Mouse (Mus musculus) liver, embryonic 14.5 days (tissue): ENCODE measurements around the gene Cma1. TPM values are rescaled to one million over a fixed set of nuclear protein-coding genes. Genes with fewer than 3 reads are reported as not detected.

Experiments used
- ATAC-seq: fragments of 200-750 bp; cut with Nextera tagmentation; 2 replicates; pipeline ENCODE4 v1.8.0; 2017; ENCODE audit warnings: moderate number of reproducible peaks, mild to moderate bottlenecking, moderate library complexity; ENCODE audit not compliant: insufficient read depth
- DNase-seq, 3 experiments: peaks; one replicate each; pipeline ENCODE4 v3.0.0-alpha.2; 2012 to 2013; ENCODE audit warnings: low read depth in 3 of 3, low spot score in 3 of 3
- H3K27ac ChIP-seq: fragments of 300-500 bp; sonication (generic); 2 replicates; pipeline ENCODE4 v1.5.1; 2014; ENCODE audit warnings: moderate library complexity, mild to moderate bottlenecking, control low read depth, inconsistent platforms
- H3K27me3 ChIP-seq: fragments of 300-500 bp; sonication (generic); 2 replicates; pipeline ENCODE4 v1.6.1; 2014; ENCODE audit warnings: mild to moderate bottlenecking, low read length, moderate library complexity; ENCODE audit not compliant: control insufficient read depth, insufficient read depth
- H3K36me3 ChIP-seq: fragments of 300-500 bp; sonication (generic); replicated peaks from 2 replicates; pipeline ENCODE4 v1.6.1; 2014; ENCODE audit warnings: low read depth; ENCODE audit not compliant: control insufficient read depth, insufficient read depth
- H3K4me1 ChIP-seq, 2 experiments: fragments of 200-500 bp in 1 of 2; fragments of 300-500 bp in 1 of 2; sonication (generic) in 1 of 2; replicated peaks; 2 replicates each; pipeline ENCODE4 v1.6.1; 2012 to 2014; ENCODE audit warnings: antibody characterized with exemption in 1 of 2, inconsistent platforms in 1 of 2, low read length in 1 of 2; ENCODE audit not compliant: control insufficient read depth in 2 of 2, insufficient read depth in 2 of 2
- H3K4me2 ChIP-seq: fragments of 300-500 bp; sonication (generic); 2 replicates; pipeline ENCODE4 v1.6.1; 2014; ENCODE audit warnings: low read depth, mild to moderate bottlenecking, control low read depth, moderate library complexity
- H3K4me3 ChIP-seq, 2 experiments: fragments of 200-500 bp in 1 of 2; fragments of 300-500 bp in 1 of 2; sonication (generic) in 1 of 2; 2 replicates each; pipeline ENCODE4 v1.5.1; 2012 to 2014; ENCODE audit warnings: low read depth in 2 of 2, low read length in 2 of 2, mild to moderate bottlenecking in 2 of 2, control low read depth in 1 of 2, inconsistent platforms in 1 of 2, moderate library complexity in 1 of 2; ENCODE audit not compliant: insufficient read depth in 1 of 2
- H3K9ac ChIP-seq: fragments of 300-500 bp; sonication (generic); replicated peaks from 2 replicates; pipeline ENCODE4 v1.6.1; 2014; ENCODE audit warnings: mild to moderate bottlenecking, control low read depth, moderate library complexity
- H3K9me3 ChIP-seq: fragments of 300-500 bp; sonication (generic); 2 replicates; pipeline ENCODE4 v1.6.1; 2016; ENCODE audit warnings: low read length, mixed read lengths; ENCODE audit not compliant: control insufficient read depth
- CTCF ChIP-seq: IDR thresholded peaks from 2 replicates; pipeline ENCODE4 v1.5.1; 2016; ENCODE audit warnings: antibody characterized with exemption, low read depth, control low read depth
- EP300 ChIP-seq: IDR thresholded peaks from 2 replicates; pipeline ENCODE4 v1.6.1; 2016; ENCODE audit warnings: antibody characterized with exemption, low read depth
- WGBS: fragments of 180-500 bp; shearing (Covaris S2); extraction: QIAGEN DNeasy Blood & Tissue Kit; methylation state at CpG from one replicate; pipeline ENCODE4 v1.1.7; 2014; ENCODE audit not compliant: insufficient replicate concordance; 5-methylcytosine and 5-hydroxymethylcytosine counted together
- polyA plus RNA-seq, 2 experiments: library from polyadenylated mRNA; depleted of rRNA in 1 of 2; stranded (reverse) in 1 of 2; unstranded in 1 of 2; fragments of >200 nt; fragmentation: Nextera tagmentation in 1 of 2; extraction: Ambion mirVana in 1 of 2; gene quantifications; 2 replicates each; pipeline versions ENCODE4 v1.2.1 to v1.2.3; 2012 to 2014

Cma1 gene
- polyA plus RNA-seq, 2 experiments, result 0.13 to 0.15 TPM

- DNase-seq (no peak), ATAC-seq (no peak)
- peaks cover 2 to 19% of the 10 kb centered on the region in 2 experiments; a peak in 3 of 4 replicates for H3K4me1 ChIP-seq
- TF ChIP-seq EP300 (no peak), CTCF (no peak)
- peaks cover 19% of the 10 kb centered on the region for H3K36me3 ChIP-seq
- no peaks in the 10 kb centered on the region; the same call in 1 of the 2 replicates for H3K27me3 ChIP-seq
- no peak overlapping the region for H3K27ac ChIP-seq
- no peaks in the 10 kb centered on the region for H3K9me3 ChIP-seq
- 79% methylated on average over 12 of the region's 12 CpGs for WGBS
- H3K4me3 ChIP-seq, result no peak overlapping the region
- no peak overlapping the region for H3K4me2 ChIP-seq
- no peak overlapping the region for H3K9ac ChIP-seq
These were observed 46.8 kb downstream of the Cma1 start for GRCm38 (mm10) chr14:55897671-55898070.

Other genes starting within 250 kb of the Cma1 start
- 2.0 and 2.4 TPM in 2 replicates for gene Tgm1, start 230.7 kb downstream of the Cma1 start, polyA plus RNA-seq (2012; rRNA removed)
- gene Tgm1, start 230.7 kb downstream of the Cma1 start, polyA plus RNA-seq (2014; fragmentation: Nextera tagmentation; extraction: Ambion mirVana), result 2.0 and 2.3 TPM in 2 replicates
- 10.9 and 12.8 TPM in 2 replicates for gene Rabggta, start 222.4 kb downstream of the Cma1 start, polyA plus RNA-seq (2012; rRNA removed)
- 7.4 and 8.1 TPM in 2 replicates for gene Rabggta, start 222.4 kb downstream of the Cma1 start, polyA plus RNA-seq (2014; fragmentation: Nextera tagmentation; extraction: Ambion mirVana)
- 21.2 and 31.0 TPM in 2 replicates for gene Dhrs1, start 199.0 kb downstream of the Cma1 start, polyA plus RNA-seq (2012; rRNA removed)
- 34.4 and 40.4 TPM in 2 replicates for gene Dhrs1, start 199.0 kb downstream of the Cma1 start, polyA plus RNA-seq (2014; fragmentation: Nextera tagmentation; extraction: Ambion mirVana)
- 13.1 and 13.2 TPM in 2 replicates for gene Nop9, start 199.0 kb downstream of the Cma1 start, polyA plus RNA-seq (2012; rRNA removed)
- gene Nop9, start 199.0 kb downstream of the Cma1 start, polyA plus RNA-seq (2014; fragmentation: Nextera tagmentation; extraction: Ambion mirVana), result 20.8 and 27.5 TPM in 2 replicates
- gene Cideb, start 186.2 kb downstream of the Cma1 start, polyA plus RNA-seq (2012; rRNA removed), result 37.3 and 42.1 TPM in 2 replicates
- 40.0 and 42.8 TPM in 2 replicates for gene Cideb, start 186.2 kb downstream of the Cma1 start, polyA plus RNA-seq (2014; fragmentation: Nextera tagmentation; extraction: Ambion mirVana)
- gene Ltb4r2, start 183.2 kb downstream of the Cma1 start, polyA plus RNA-seq (2012; rRNA removed), result 0.65 and 0.67 TPM in 2 replicates
- gene Ltb4r2, start 183.2 kb downstream of the Cma1 start, polyA plus RNA-seq (2014; fragmentation: Nextera tagmentation; extraction: Ambion mirVana), result 0.39 and 0.67 TPM in 2 replicates
- gene Ltb4r1, start 178.7 kb downstream of the Cma1 start, polyA plus RNA-seq (2012; rRNA removed), result 2.9 and 3.3 TPM in 2 replicates
- gene Ltb4r1, start 178.7 kb downstream of the Cma1 start, polyA plus RNA-seq (2014; fragmentation: Nextera tagmentation; extraction: Ambion mirVana), result 1.7 and 2.7 TPM in 2 replicates
- gene Adcy4, start 160.6 kb downstream of the Cma1 start, polyA plus RNA-seq (2012; rRNA removed), result 0.88 and 1.0 TPM in 2 replicates
- 0.66 and 1.2 TPM in 2 replicates for gene Adcy4, start 160.6 kb downstream of the Cma1 start, polyA plus RNA-seq (2014; fragmentation: Nextera tagmentation; extraction: Ambion mirVana)
- gene Ripk3, start 155.8 kb downstream of the Cma1 start, polyA plus RNA-seq (2012; rRNA removed), result 13.1 and 15.1 TPM in 2 replicates
- 18.2 and 22.0 TPM in 2 replicates for gene Ripk3, start 155.8 kb downstream of the Cma1 start, polyA plus RNA-seq (2014; fragmentation: Nextera tagmentation; extraction: Ambion mirVana)
- gene Nfatc4, start 121.5 kb downstream of the Cma1 start, polyA plus RNA-seq (2012; rRNA removed), result 0.89 and 1.0 TPM in 2 replicates
- 0.33 and 0.66 TPM in 2 replicates for gene Nfatc4, start 121.5 kb downstream of the Cma1 start, polyA plus RNA-seq (2014; fragmentation: Nextera tagmentation; extraction: Ambion mirVana)
- 1.7 and 1.9 TPM in 2 replicates for gene Nynrin, start 90.7 kb downstream of the Cma1 start, polyA plus RNA-seq (2012; rRNA removed)
- 1.2 and 1.4 TPM in 2 replicates for gene Nynrin, start 90.7 kb downstream of the Cma1 start, polyA plus RNA-seq (2014; fragmentation: Nextera tagmentation; extraction: Ambion mirVana)
- gene Cbln3, start 60.3 kb downstream of the Cma1 start, polyA plus RNA-seq (2012; rRNA removed), result 0.15 and 0.16 TPM in 2 replicates
- gene Cbln3, start 60.3 kb downstream of the Cma1 start, polyA plus RNA-seq (2014; fragmentation: Nextera tagmentation; extraction: Ambion mirVana), result 0.06 and 0.15 TPM in 2 replicates
- gene Khnyn, start 59.7 kb downstream of the Cma1 start, polyA plus RNA-seq (2012; rRNA removed), result 5.8 and 7.5 TPM in 2 replicates
- gene Khnyn, start 59.7 kb downstream of the Cma1 start, polyA plus RNA-seq (2014; fragmentation: Nextera tagmentation; extraction: Ambion mirVana), result 2.4 and 2.8 TPM in 2 replicates
- 6.1 and 6.7 TPM in 2 replicates for gene Sdr39u1, start 44.4 kb downstream of the Cma1 start, polyA plus RNA-seq (2012; rRNA removed)
- 11.8 and 12.0 TPM in 2 replicates for gene Sdr39u1, start 44.4 kb downstream of the Cma1 start, polyA plus RNA-seq (2014; fragmentation: Nextera tagmentation; extraction: Ambion mirVana)
- not detected in 2 replicates for gene Cma2, start 6.3 kb upstream of the Cma1 start, polyA plus RNA-seq (2012; rRNA removed)
- not detected in 2 replicates for gene Cma2, start 6.3 kb upstream of the Cma1 start, polyA plus RNA-seq (2014; fragmentation: Nextera tagmentation; extraction: Ambion mirVana)
- not detected in 2 replicates for gene Mcpt1, start 73.3 kb upstream of the Cma1 start, polyA plus RNA-seq (2012; rRNA removed)
- not detected in 2 replicates for gene Mcpt1, start 73.3 kb upstream of the Cma1 start, polyA plus RNA-seq (2014; fragmentation: Nextera tagmentation; extraction: Ambion mirVana)
- not detected in 2 replicates for gene Mcpt9, start 85.8 kb upstream of the Cma1 start, polyA plus RNA-seq (2012; rRNA removed)
- gene Mcpt9, start 85.8 kb upstream of the Cma1 start, polyA plus RNA-seq (2014; fragmentation: Nextera tagmentation; extraction: Ambion mirVana), result not detected in 2 replicates
- 0.06 and 0.11 TPM in 2 replicates for gene Mcpt2, start 97.4 kb upstream of the Cma1 start, polyA plus RNA-seq (2012; rRNA removed)
- 0.13 and 0.22 TPM in 2 replicates for gene Mcpt2, start 97.4 kb upstream of the Cma1 start, polyA plus RNA-seq (2014; fragmentation: Nextera tagmentation; extraction: Ambion mirVana)
- 0.04 TPM in 1 of 2 replicates, not detected in the other for gene Mcpt4, start 117.6 kb upstream of the Cma1 start, polyA plus RNA-seq (2012; rRNA removed)
- not detected in 2 replicates for gene Mcpt4, start 117.6 kb upstream of the Cma1 start, polyA plus RNA-seq (2014; fragmentation: Nextera tagmentation; extraction: Ambion mirVana)
- gene Mcpt8, start 140.6 kb upstream of the Cma1 start, polyA plus RNA-seq (2012; rRNA removed), result 0.79 and 4.6 TPM in 2 replicates
- 4.3 and 15.8 TPM in 2 replicates for gene Mcpt8, start 140.6 kb upstream of the Cma1 start, polyA plus RNA-seq (2014; fragmentation: Nextera tagmentation; extraction: Ambion mirVana)
- gene Ctsg, start 157.9 kb upstream of the Cma1 start, polyA plus RNA-seq (2012; rRNA removed), result 32.2 and 32.6 TPM in 2 replicates
- 27.1 and 48.4 TPM in 2 replicates for gene Ctsg, start 157.9 kb upstream of the Cma1 start, polyA plus RNA-seq (2014; fragmentation: Nextera tagmentation; extraction: Ambion mirVana)
- 0.10 TPM in 1 of 2 replicates, not detected in the other for gene Gzme, start 175.9 kb upstream of the Cma1 start, polyA plus RNA-seq (2012; rRNA removed)
- not detected in 2 replicates for gene Gzme, start 175.9 kb upstream of the Cma1 start, polyA plus RNA-seq (2014; fragmentation: Nextera tagmentation; extraction: Ambion mirVana)
- 0.04 TPM in 1 of 2 replicates, not detected in the other for gene Gzmd, start 187.9 kb upstream of the Cma1 start, polyA plus RNA-seq (2012; rRNA removed)
- not detected in 2 replicates for gene Gzmd, start 187.9 kb upstream of the Cma1 start, polyA plus RNA-seq (2014; fragmentation: Nextera tagmentation; extraction: Ambion mirVana)
- gene Gzmg, start 214.9 kb upstream of the Cma1 start, polyA plus RNA-seq (2012; rRNA removed), result not detected in 2 replicates
- not detected in 2 replicates for gene Gzmg, start 214.9 kb upstream of the Cma1 start, polyA plus RNA-seq (2014; fragmentation: Nextera tagmentation; extraction: Ambion mirVana)
- gene Gzmn, start 229.9 kb upstream of the Cma1 start, polyA plus RNA-seq (2012; rRNA removed), result not detected in 2 replicates
- gene Gzmn, start 229.9 kb upstream of the Cma1 start, polyA plus RNA-seq (2014; fragmentation: Nextera tagmentation; extraction: Ambion mirVana), result not detected in 2 replicates